Mouse (Mus musculus) ES-CJ7 (cell line): Measurements from ENCODE around the gene Msh5.
"Not testable (repeated sequence)": the region's sequence is repeated elsewhere in the genome, so short reads cannot be mapped to it uniquely, and the experiment has no call there.

Source experiments
- DNase-seq: peaks from one replicate; pipeline ENCODE4 v3.0.0; 2011; ENCODE audit warnings: low read depth, low spot score

The Msh5 gene

DNA sequence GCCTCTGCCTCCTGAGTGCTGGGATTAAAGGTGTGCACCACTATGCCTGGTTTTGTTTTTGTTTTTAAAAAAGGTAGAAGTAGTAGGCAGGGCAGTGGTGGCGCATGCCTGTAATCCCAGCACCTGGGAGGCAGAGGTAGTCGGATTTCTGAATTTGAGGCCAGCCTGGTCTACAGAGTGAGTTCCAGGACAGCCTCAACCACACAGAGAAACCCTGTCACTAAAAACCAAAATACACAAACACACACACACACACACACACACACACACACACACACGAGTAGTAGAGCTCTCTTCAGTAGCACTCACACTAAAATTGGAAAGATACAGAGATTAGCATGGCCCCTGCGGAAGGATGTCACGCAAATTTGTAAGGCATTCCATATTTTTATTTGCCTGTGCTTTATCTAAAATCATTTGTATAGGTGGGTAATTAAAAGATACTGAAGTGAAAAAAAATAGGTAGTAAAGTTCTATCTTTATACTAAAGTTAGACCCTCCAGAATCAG, 2.4 kb upstream of the Msh5 start:
- no peak for DNase-seq

DNA sequence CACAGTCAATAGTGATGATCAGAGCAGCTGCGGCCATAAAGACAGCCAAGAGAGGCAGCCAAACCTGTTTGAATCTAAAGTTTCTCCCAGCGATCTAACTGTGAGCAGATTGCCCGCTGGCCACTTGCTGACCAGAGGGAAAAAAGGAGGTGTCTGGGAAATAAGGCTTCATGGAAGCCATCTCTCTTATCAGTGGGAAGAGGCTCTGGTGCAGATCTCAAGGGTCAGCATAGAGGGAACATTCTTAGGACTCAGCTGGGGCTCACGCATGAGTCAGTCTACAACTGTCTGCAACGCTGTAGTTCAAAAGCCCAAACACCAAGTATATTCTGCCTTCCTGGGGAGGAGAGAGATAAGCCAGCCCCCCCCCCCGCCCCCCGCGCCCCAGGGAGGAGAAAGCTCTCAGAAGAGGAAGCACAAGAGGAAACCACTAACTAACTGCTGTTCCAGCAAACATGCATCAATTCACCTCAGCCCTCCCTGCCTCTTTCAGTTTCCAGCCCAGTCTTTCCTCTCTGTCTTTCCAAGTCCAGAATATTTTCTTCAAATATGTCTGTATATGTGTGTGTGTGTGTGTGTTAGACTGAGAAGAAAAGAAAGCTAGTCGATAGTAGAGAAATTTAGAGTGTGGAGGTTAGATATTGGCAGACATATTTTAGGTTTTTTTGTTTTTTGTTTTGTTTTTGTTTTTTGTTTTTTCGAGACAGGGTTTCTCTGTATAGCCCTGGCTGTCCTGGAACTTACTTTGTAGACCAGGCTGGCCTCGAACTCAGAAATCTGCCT, 1.8 kb upstream of the Msh5 start:
- no peak for DNase-seq

DNA sequence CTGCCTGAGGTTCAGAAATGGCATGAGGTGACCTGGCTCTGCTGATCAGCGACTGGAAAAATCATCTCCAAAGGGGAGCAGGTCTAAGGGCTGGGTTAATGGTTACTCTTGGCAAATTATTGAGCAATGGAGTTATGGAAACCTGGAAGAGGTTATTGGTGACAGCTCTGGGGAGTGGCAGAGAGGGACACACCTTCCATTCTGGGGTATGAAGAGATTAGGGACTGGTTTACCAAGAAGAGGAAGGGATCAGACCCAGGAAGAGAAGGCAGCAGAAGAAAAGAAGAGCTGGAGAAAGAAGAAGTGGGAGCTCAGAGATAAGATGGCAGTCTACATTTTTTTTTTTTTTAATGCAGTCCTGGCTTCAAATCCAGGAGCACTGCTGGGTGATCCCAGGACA, 1.1 kb upstream of the Msh5 start:
- no peak for DNase-seq

DNA sequence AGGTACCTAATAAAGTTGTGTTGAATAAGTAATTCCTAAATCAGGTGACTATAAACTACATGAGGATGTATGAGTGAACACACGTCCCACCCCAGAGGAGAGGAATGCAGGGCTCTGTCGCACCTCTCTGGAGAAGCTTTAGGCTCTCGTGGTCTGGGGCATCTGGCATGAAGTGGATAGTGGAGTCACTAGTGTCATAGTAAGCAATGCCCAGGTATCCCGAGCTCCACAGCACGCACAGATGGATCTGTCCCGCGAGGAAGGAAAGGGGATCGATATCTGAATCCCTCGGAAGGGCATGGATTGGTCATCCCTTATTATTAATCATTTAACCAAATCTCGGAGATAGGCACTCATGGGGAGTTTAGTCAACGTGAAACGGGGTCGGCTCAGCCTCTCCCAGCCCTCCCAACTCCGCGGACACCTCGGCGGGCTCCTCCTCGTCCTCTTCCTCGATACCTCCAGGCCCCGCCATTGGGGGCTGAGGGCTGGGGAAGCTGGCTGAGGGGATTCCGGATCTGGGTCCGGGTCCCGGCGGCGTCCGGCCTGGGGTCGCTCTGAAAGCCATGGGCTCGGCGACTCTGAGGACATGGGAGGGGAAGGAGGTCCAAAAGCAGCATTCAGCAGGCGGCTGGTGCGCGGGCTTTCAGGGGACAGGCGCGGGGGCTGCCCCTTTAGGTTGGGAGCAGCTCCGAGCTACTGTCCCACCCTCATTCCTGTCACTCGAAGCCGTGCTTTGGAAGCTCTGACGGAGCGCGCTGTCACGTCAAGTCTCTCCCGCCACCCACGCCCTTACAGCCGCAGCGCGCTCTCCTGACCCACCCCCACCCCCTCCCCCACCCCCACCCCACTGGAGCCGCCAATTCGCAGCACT, 501 bp downstream of the Msh5 start:
- DNase-seq = no peak

DNA sequence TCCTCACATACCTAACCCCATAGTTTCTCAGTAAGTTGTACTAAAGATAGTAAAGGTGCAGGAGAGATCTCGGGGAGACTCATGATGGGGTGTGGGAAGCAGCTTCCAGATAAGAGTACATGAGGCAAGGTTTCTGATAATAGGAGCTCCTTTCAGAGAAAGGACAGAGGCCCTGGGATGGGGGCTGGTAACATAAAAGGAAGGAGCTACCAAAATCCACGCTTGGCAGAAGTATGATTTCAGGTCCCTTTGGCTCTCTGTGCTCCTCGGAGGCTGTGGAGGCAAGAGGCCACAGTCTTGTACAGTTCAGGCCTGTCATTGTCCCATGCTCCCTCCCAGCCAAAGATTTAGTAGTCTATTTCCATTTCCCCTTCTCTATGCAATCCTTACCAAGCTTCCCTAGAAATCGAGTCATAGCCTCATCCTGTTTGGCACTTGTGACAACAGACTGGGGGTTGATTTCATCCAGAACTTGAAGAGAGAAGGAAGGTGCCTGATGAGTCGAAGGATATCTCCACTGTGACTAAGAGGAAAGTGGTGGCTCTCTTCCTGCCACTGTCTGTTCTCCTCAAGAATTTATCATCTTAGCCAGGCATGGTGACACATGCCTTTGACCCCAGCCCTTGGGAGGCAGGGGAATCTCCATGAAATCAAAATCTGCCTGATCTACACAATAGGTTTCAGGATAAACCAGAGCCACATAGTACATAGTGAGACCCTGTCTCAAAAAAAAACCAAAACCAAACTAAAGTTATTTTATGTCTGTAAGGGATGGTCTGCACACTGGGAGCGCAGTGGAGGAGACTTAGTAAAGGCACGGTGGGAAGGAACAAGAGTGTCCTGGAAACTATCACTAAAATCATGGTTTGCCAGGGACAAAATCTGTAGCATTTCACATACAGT, 1.4 kb downstream of the Msh5 start:
- DNase-seq = no peak

DNA sequence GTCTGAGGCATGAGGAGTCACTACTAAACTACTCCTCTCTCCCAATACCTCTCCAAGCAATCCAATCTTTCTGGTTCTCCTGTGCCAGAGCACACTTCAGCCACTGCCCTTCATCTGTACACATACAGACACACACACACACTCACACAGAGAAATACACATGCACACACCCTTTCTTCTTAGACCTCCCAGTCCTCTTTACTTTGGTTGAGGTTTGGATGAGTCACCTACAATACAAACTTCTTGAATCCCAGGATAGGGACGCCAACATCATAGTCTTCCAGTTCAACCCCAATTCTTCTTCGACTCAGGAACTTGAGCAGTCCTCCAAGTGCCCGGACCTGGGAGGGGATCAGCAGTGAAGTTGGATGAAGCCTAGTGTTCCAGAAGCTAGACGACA, 2.8 kb downstream of the Msh5 start:
- no peak for DNase-seq

DNA sequence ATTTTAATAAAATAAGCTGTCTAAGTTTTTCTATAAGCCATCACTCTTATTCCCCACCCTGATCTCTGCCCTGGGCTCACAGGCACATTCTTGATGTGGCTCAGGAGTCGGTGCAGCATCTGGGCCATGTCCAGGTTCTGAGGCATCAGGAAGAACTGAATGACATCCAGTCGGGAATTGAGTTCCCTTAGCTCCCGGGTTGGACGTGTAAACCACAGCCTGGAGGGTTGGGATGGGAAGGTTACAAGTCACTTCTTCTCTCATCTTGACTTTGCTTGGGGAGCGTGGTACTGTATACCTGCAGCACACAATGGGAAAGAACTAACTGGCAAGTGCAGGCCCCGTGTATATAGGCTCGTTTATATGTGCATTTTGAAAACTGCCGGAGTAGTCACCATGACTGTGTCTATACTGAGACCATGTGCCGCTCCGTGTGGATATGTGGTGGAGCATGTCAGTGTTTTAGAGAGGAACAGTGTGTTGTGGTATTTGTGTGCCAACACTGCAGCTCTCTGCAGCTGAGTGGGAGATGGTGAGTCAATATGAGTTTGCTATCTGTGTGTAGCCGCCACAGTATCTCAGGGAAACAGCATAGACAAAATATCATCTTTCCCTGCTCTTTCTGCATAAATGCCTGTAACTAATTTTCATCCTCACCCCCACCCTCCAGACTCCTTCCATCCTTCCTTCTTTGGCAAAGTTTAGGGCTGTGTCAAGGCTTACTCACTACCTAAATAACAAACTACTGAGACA, 7.2 kb downstream of the Msh5 start:
- no peak for DNase-seq

DNA sequence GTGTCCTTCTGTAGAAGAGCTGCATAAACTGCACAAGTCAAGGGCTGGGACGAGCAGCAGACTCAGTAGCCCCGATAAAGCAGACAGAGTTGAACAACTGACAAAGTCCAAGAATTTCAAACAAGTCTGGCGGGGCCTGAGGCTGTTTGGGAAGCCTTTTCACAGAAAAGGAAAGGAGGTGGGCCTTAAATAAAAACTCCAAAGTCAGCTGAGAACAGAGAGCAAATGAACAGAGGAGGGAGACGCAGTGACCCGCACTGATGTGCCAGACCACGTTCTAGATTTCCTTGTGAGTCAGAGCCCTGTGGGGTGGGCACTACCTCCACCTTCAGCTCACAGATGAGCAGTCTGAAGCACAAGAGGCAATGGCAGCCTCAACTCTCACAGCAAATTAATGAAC, 11.6 kb downstream of the Msh5 start:
- no peak for DNase-seq

DNA sequence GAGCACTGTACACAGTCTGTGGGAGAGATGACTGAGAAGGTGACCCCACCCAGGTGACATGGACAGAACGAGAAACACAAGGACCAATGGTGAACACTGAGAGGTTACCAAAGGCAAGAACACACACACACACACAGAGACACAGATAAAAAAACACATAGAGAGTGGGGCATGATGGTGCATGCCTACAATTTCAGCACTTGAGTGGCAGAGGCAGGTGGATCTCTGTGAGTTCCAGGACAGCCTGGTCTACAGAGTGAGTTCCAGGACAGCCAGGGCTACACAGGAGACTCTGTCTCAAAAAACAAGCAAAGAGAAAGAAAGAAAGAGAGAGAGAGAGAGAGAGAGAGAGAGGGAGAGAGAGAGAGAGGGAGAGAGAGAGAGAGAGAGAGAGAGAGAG, 12.8 kb downstream of the Msh5 start:
- DNase-seq = not testable (repeated sequence)

DNA sequence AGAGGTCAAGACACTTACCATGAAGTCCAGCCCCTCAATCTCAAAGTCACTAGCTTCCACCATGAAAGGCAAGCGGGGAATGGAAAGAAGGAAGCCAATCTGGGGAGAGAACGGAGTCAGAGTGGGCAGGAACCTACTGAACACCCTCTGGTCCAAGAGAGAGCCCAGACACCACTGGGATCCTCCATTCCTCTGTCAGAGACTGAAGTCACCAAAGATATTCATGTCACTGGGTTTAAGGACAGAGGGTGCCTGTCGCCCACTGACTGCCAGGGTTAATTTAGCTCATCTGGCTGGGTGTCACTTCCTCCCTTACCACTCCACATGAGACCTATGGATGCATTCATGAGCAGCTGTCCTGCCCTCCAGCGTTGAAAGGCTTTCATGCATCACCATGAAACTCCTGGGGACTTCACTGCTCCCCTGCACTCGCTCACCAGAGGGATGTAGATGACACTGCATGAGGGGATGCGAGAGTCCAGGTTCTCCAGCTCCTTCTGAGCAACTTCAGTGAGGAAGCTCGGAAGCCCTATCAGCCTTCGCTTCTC, 14.1 kb downstream of the Msh5 start:
- DNase-seq = no peak

DNA sequence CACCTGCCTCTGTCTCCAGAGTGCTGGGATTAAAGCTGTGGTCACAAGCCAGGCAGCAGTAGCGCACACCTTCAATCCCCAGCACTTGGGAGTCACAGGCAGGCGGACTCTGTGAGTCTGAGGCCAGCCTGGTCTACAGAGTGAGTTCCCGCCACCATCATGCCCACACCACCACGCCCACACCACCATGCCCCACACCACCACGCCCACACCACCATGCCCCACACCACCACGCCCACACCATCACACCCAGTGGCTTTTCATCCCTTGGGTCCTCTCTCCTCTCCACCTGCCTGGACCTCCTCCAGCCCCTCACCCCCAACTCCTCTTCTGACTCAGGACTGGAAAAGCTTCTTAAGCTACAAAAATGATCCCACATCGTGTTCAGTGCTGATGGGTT, 14.7 kb downstream of the Msh5 start:
- no peak for DNase-seq

DNA sequence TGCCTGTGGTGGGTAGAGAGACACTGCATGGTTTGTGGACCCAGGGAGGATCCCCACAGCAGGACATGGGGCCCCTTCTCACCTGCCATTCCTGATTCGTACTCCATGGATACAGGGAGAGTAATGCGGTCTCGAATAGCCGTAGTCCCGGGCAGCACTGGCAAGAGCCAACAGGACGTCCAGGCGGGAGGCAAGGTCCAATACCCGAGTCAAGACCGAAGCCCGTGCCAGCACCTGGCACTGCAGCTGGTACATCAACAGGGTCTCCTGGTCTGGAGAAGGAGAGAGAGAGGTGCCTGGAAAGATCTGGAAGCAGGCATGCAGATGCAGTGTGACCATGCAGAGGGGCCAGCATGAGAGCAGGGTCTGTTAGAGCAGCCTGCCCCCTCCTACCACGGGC, 15.3 kb downstream of the Msh5 start:
- DNase-seq = no peak

DNA sequence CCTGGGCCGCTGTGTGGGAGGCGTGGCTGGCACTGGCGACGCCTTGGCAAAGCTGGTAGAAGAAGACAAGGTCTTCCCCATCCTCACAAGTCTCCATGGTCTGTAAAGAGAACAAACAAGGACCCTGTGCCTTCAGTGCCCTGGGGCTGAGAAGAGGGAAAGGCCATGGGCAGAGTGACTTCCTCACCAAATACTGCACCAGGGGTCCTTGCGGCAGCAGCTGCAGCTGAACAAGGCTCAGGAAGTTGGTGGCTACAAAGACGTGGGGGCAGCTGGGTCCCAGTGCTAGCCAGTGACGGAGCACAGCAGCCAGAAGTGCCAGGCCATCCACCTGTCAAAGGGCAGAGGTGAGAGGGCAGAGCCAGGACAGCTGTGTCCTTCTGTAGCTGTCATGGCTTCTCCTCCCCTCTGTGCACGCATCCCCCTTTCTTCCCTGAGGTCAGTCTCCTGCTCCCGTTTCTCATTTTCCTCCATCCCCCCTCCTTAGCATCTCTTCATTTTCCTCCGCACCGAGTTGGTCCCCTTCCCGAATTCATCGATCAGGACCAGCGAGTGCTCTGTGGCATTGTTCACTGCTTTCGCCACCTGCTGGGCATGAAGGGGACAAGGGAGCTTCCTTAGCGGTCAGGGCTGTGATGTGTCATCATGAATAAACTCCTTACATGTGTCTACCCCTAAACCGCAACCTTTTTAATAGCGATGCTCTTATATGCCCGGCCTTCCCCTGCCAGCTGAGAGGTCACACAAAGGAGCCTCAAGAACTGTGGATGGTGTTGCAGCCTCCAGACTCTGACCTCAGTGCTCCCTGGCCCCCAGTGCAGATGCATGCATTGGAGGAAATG, 16.6 kb downstream of the Msh5 start:
- peak; percentile 46 for DNase-seq

DNA sequence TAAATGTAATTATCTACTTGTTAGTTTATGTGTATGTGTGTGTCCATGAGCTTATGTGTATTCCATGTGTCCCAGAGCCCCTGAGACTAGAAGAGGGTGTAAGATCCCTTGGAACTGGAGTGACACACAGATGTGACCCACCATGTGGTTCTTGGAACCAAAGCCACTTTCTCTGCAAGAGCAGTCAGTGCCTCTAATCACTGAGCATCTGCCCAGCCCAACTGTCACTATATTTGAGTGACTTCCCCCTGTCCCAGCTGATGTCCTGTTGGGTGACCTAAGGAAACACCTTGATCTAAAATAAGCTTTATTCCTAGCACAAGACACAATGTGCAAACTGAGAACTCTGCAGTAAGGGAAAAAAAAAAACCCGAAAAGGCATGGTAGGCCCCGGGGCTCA, 18.2 kb downstream of the Msh5 start:
- DNase-seq = no peak

DNA sequence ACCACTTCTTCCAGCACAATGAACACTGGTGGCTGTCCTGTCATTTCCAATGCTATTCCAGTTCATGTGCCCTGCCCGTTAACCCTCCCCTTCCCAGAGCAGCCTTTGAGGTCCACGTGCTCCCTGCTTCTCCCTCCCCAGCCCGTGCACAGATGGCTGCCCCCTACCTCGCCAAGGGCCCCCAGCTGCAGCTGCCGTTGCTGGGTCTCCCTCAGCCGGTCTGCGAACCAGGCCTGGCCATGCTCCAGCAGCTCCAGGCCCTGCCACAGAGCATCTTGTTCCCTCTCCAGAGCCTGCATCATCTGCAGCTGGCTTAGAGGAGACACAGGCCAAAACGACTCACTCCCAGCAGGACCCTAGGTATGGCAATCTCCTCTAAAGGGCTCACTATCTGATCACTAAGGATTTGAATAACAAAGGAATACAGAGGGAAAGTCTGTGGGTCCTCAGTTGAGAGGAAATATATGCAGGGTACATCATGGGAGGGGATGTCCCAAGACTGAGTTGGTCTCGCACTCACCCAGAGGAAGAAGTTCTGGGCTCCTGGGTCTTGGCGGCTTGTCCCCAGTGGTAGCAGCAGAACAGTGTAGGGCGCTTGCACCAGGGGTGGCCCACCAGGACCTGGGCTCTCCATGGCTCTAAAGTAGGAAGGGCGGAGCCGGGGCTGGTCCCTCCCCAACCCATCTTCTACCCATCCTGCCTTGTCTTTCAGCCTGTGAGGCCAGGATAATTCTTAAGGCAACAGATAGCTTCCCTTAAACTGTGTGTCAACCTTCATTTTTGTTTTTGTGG, 19.1 kb downstream of the Msh5 start, which contains the start of gene Sapcd1:
Gene Sapcd1, minus strand, starts transcription at position 740 of the 792 bp plus-strand sequence.
- DNase-seq = peak; percentile 76

DNA sequence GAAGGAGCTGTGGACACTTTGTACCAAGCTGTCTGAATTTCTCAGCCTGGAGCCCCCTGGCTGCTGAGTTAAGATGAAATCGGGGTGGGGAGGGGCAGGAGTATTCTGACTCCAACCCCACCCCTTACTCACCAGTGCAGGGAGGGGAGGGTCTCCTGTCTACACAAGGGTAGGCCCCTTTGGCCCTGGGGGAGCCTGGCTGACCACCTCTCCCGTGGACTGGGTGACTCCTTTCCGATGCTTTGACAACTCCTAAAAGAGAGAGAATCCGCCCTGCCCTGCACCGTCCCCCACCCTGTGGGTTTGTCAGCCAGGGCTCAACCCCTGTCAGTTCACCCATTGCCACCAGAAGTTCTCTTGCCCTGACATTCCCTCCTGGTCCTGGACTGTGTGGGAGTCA, 20.3 kb downstream of the Msh5 start:
- DNase-seq = no peak

DNA sequence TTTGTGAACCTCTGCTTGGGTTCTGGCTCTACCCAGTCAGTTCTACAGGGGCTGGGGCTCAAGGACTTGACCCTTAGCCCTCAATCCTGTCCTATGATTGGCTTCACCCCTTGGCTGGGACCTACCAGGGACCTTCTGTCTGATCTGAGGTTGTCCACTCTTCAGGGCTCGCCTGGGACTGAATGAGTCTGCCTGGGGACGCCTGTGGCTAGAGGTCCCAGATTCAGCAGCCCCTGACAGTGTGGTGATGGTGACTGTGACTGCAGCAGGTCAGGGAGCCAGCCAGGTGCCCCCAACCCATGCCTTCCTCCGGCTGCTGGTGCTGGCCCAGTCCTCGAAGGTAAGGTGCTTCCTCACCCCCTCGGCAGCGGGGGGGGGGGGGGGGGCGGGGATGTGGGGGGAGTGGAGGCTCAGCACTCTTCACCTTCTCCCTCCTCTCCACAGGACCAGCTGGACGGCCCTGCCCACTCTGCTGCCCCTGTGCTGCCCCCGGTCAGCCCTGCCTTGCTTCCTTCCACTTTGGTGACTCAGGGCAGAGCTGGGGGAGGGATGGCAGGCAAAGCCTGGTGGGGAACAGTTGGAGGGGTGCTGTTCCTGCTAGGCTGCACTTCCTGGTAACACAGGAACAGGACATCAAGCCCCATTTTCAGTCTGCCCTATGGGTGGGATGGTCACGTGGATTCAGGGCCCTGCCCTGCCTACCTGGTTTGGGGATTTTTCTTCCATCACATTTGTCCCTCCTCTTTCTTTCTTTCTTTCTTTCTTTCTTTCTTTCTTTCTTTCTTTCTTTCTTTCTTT, 21.7 kb downstream of the Msh5 start:
- no peak for DNase-seq

DNA sequence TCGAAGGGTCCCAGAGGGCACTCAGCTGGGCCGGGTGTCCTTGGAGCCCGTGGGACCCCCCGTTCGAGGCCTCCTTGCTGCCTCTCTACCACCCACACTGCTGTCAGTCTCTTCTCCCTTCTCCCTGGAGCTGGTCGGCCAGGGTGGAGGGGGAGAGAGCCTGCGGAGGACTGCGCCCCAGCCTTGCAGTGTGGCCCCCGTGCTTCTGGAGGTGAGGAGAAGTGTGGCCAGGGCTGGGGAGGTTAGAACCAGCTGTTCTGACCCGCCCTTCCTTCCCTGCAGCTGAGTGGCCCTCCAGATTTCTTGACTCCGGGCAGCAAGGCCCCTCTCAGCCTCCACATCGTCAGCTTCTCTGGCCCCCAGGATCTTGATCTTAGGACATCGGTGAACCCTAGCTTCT, 22.3 kb downstream of the Msh5 start:
- no peak for DNase-seq
